Mouse (Mus musculus) layer of hippocampus, postnatal 14 days (tissue): Measurements from ENCODE around the gene Prx. TPM values are rescaled to one million over a fixed set of nuclear protein-coding genes. Genes with fewer than 3 reads are reported as not detected.
"Not testable (repeated sequence)": the region's sequence is repeated elsewhere in the genome, so short reads cannot be mapped to it uniquely, and the experiment has no call there.

Experiments used
- DNase-seq, 2 experiments: peaks; one replicate each; pipeline ENCODE4 v3.0.0; 2021 to 2022; ENCODE audit warnings: low spot score in 2 of 2, mixed read lengths in 1 of 2
- total RNA-seq, 2 experiments: library from RNA; stranded (reverse); gene quantifications; 2 replicates each; pipeline ENCODE4 v1.2.3; 2021

Gene Prx
- total RNA-seq, 2 experiments from 2014 or later: 0.65 to 0.98 TPM

GRCm38 (mm10) chr7:27481627-27481969 lies 17.5 kb upstream of the Prx start:
- peak; percentile 36 to 71 for DNase-seq

GRCm38 (mm10) chr7:27483860-27484259 lies 15.3 kb upstream of the Prx start:
- DNase-seq: no peak

GRCm38 (mm10) chr7:27486102-27486769 lies 12.9 kb upstream of the Prx start:
- no peak for DNase-seq

- DNase-seq: peak; percentile 98 to 100
Observed at GRCm38 (mm10) chr7:27486770-27487697, 12.1 kb upstream of the Prx start, which contains the start of gene Sertad1. Sertad1 (plus strand) TSS chr7:27486910.

- DNase-seq: peak in 1 of 2 experiments; percentile 51
Observed at GRCm38 (mm10) chr7:27487740-27488268, 11.3 kb upstream of the Prx start.

- no peak for DNase-seq
Observed at GRCm38 (mm10) chr7:27489270-27489869, 9.8 kb upstream of the Prx start.

- DNase-seq: no peak
Observed at GRCm38 (mm10) chr7:27490227-27490542, 8.9 kb upstream of the Prx start.

- DNase-seq: peak; percentile 74 to 84
Observed at GRCm38 (mm10) chr7:27490543-27491329, 8.4 kb upstream of the Prx start.

GRCm38 (mm10) chr7:27491856-27492255 lies 7.3 kb upstream of the Prx start:
- DNase-seq: no peak

GRCm38 (mm10) chr7:27493022-27493421 lies 6.1 kb upstream of the Prx start:
- no peak for DNase-seq

GRCm38 (mm10) chr7:27493450-27493849 lies 5.7 kb upstream of the Prx start:
- DNase-seq: no peak

- not testable (repeated sequence) for DNase-seq
Observed at GRCm38 (mm10) chr7:27494659-27495367, 4.3 kb upstream of the Prx start.

GRCm38 (mm10) chr7:27501620-27502019 lies 2.5 kb downstream of the Prx start:
- no peak for DNase-seq

- no peak for DNase-seq
Observed at GRCm38 (mm10) chr7:27506765-27507370, 7.7 kb downstream of the Prx start.

GRCm38 (mm10) chr7:27507711-27508647 lies 8.9 kb downstream of the Prx start:
- peak; percentile 86 to 91 for DNase-seq

- no peak for DNase-seq
Observed at GRCm38 (mm10) chr7:27508648-27509005, 9.5 kb downstream of the Prx start.

- DNase-seq: no peak
Observed at GRCm38 (mm10) chr7:27510809-27511208, 11.7 kb downstream of the Prx start.

- no peak for DNase-seq
Observed at GRCm38 (mm10) chr7:27514961-27515360, 15.8 kb downstream of the Prx start.

- no peak for DNase-seq
Observed at GRCm38 (mm10) chr7:27518314-27518713, 19.2 kb downstream of the Prx start.
